Comparison of ENCODE assay signal across 11 mouse cellular contexts in the genomic region with DNA sequence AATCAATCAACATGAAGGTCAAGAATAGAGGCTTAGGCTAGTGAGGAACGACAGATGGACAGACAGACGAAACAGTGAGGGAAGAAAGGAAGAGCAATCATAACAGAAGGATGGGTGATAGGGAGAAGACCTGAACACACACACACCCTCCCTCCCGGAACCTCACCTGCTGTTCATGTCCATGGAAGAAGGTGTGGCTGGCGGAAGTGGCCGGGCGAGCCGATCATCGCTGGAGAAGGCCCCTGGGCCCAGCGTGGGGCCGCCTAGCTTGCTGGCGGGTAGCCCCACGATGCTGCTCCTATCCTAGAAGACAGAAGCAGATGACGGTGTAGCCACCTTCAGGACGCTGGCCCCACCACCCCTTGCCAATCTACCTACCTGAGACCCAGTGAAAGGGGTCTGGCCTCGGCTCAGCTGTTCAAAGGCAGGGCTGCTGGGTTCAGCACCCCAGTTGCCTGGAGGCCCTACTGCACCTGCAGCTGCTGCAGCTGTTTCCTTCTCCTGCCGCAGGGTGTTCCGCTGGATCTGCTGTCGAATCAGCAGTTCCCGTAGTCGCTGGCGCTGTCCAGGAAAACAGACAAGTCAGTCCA. TPM values are rescaled to one million over a fixed set of nuclear protein-coding genes. Genes with fewer than 3 reads are reported as not detected.
"Had no signal": no experiment of that assay in that cellular context is flagged by ENCODE, and none has a peak within 500 bp of the region (broad histone marks: within the 10 kb centered on the region; RNA-seq: fewer than 3 reads in every experiment).

No protein-coding gene starts in this region.

- H3K4me1 ChIP-seq: kidney, embryonic 15.5 days; limb, embryonic 15.5 days; liver, embryonic 13.5 days; lung, embryonic 15.5 days; midbrain, embryonic 12.5 days; neural tube, embryonic 13.5 days had no signal

- H3K27ac ChIP-seq: kidney, embryonic 15.5 days; limb, embryonic 15.5 days; liver, embryonic 13.5 days; lung, embryonic 15.5 days; midbrain, embryonic 12.5 days; neural tube, embryonic 13.5 days had no signal

- ATAC-seq: liver, postnatal 0 days; midbrain, embryonic 16.5 days had no signal

- H3K4me2 ChIP-seq: kidney, embryonic 15.5 days; limb, embryonic 15.5 days; liver, embryonic 13.5 days; lung, embryonic 15.5 days; midbrain, embryonic 12.5 days; neural tube, embryonic 13.5 days had no signal

- H3K27me3 ChIP-seq: kidney, embryonic 15.5 days; limb, embryonic 15.5 days; liver, embryonic 13.5 days; lung, embryonic 15.5 days; midbrain, embryonic 12.5 days; neural tube, embryonic 13.5 days had no signal

- H3K4me3 ChIP-seq: kidney, embryonic 15.5 days; limb, embryonic 15.5 days; liver, embryonic 13.5 days; lung, embryonic 15.5 days; midbrain, embryonic 12.5 days; neural tube, embryonic 13.5 days had no signal

- H3K9me3 ChIP-seq: kidney, embryonic 15.5 days; limb, embryonic 15.5 days; liver, embryonic 13.5 days; lung, embryonic 15.5 days; midbrain, embryonic 12.5 days; neural tube, embryonic 13.5 days had no signal

- DNase-seq: liver, embryonic 13.5 days; liver, postnatal 0 days; right cerebral cortex, adult 18-20 months had no signal

- H3K9ac ChIP-seq: kidney, embryonic 15.5 days; limb, embryonic 15.5 days; liver, embryonic 13.5 days; liver, postnatal 0 days; lung, embryonic 15.5 days; midbrain, embryonic 12.5 days; neural tube, embryonic 13.5 days had no signal

RNA-seq across cellular contexts. Expression of a gene that starts 42.0 kb away (rescaled TPM):
- polyA plus RNA-seq: limb, embryonic 11.5 days; liver, embryonic 13.5 days; liver, postnatal 0 days; stomach, embryonic 14.5 days had no signal

RNA-seq across cellular contexts. Expression of a gene that starts 47.0 kb away (rescaled TPM):
- polyA plus RNA-seq: liver, postnatal 0 days had no signal
